Mouse (Mus musculus) adrenal gland, adult 8-10 months (tissue): ENCODE measurements around the gene Nav2. TPM values are rescaled to one million over a fixed set of nuclear protein-coding genes. Genes with fewer than 3 reads are reported as not detected.
A peak's percentile ranks its signal among the peaks of the same experiment; 100 is the strongest.

Experiments used
- DNase-seq: peaks from one replicate; pipeline ENCODE4 v3.0.0; 2022
- total RNA-seq, 4 experiments: library from RNA; stranded (reverse); gene quantifications; 2 replicates each; pipeline ENCODE4 v1.2.4; 2022

Nav2 gene
- total RNA-seq, 4 experiments from 2014 or later: 5.1 to 13.7 (median 9.1) TPM

DNA sequence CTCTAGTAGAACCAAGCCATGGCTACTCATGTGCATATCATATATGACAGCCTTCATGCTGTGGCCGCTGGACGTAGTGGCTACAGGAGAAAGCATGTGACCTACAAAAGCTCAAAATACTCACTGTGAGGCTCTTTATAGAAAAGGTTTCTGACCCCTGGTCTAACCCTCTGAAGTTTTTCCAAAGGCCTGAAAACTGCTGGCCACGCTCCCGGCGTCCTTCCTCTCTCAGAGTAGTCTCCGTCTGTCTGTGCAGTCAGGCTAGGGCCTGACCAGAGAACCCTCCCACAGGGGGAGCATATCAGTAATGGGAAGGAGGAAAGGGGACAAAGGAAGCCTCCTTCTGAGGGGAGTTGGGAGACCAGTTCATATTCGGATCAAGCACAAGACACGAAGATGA is 302.2 kb downstream of the Nav2 start:
- DNase-seq: no peak

DNA sequence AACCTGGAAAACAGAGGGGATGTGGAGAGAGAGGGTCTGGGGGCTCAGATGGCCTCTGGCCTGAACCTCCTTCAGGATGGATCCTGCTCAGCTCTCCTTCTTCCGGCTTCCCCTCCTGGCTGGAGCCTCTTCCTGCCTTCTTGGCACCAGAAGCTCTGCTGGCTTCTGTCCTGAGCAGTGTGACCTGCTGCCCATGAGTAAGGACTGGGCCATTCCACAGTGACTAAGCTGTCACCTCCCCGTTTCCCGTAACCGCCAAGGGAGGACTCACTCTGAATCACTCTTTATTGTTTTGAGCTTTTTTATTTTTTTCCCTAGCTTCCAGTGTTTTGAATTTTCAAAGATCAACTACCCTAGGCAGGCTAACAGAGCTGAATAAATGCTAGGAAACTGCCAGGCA is 304.5 kb downstream of the Nav2 start:
- DNase-seq: peak; percentile 69

DNA sequence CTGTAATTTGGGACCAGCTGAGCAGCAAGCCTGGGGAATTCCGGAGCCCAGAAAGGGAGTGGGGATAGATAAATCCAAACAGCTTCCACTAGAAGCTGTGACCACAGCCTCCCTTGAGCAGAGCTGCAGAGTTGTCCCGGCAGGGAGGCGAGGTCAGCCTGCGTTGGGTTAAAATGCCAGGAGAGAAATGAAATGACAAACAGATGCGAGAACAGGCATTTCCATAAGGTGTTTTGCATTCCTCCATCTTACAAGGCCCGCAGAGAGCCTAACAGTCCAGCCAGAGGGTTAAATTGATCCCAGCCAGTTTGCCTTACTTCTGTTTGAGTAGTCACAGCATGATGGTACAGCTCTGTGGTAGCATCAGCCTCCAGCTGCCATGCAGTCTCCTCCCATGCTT is 309.3 kb downstream of the Nav2 start:
- no peak for DNase-seq

DNA sequence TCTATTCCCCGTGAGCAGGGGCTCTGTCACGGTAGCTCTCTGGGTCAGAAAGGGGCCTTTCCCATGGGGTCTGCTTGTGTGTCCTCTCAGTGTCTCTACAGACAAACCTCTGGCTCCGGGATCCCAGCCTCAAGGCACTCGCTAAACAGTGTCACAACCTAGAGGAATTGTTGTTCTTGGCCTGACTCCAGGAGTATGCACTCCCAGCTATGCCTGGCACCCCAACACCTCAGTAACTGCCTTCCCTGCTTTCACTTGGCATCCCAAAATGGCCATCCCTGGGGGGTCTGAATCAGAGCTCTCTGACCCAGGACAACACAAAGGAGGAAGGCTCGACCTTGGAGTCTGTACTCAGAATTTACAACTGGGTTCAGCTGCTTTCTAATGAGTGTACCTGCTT is 317.2 kb downstream of the Nav2 start:
- DNase-seq: no peak

DNA sequence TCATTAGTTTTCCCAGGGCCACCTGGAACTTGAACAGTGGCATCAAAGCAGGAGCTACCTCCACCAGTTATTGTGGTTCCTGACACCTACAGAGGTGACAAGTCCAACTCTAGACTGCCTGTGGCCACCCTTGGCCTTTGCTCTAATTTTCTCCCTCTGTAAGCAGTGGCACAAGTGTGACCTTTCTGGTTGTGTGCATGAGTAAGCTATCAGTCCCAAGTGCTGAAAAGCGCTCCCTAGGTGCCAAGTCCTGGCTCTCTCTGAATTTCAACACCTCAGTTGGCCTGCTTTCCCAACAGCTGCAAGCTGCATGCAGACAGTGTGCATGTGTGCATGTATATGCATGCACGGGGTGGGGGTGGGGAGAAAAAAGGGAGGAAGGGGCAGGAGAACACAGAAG is 324.5 kb downstream of the Nav2 start:
- DNase-seq: no peak

DNA sequence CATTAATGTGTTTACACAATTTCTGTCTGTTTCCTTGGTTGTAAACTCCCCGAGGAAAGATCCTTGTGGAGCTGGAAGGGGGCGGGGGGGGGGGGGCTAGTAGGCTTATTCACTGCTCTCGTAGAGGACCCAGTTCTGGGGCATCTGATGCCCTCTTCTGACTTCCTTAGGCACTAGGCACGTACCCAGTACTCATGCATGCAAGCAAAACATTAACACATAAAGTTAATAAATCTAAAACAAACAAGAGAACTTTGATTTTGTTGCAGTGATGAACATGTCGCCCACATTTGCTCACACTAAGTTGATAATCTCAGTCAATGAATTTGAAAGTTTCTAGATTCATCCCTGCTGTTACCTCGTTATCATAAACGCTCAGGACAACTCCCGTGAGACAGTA is 325.8 kb downstream of the Nav2 start:
- DNase-seq: no peak

DNA sequence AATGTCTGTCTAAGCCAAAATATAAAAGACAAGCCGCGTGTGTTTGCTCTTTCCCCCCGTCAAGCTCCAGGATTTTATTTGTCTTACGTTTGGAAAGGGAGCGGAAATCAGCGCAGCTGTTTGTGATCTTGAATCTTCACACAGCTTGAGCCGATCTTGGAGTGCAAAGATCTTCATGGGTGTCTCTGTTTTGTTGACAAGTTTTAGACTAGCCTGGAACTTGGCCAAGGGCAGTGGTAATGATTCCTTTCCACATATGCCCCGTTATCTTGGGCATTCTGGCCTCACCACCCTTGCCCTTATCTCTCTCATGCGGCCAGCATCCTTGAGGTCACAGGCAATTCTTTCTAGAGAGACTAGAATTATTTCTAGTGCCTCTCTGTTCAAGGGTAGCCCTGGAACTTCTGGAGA is 326.8 kb downstream of the Nav2 start:
- no peak for DNase-seq

DNA sequence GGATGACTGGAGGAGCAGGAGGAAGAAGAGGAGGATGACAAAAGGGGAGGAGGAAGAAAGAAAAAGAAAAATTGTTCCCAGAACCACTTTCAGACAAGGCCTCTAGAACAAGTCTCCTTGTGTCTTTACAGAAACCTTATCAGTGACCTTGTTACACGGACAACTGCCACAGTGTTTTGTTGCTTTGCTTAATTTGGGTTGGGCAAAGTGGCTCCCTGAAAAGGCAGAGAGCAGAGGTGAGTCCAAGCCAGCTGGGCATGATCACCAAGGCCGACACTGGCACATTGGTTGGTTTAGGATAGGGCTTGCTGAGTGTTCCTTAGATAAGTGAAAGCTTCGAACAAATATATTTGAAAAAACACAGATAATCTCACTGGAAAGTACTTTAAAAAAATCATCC is 327.3 kb downstream of the Nav2 start:
- no peak for DNase-seq

DNA sequence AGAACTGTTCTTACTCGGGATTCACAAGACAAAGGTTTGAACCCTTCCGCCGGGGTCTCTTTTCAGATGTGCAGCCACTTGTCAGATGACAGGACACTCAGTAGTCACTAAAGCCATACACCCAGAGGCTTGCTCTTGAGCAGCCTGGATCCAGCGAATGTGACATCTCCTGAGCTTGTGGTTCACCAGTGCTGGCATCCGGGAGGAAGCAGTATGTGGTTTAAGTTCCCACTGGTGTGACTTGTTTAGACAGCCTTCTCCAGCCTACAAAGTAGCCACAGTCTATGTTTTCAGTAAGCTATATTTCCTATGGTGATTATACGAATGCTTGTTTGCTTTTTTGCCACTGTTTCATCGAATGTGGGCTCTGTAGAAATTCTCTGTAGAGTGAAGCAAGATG is 331.9 kb downstream of the Nav2 start:
- DNase-seq: no peak

DNA sequence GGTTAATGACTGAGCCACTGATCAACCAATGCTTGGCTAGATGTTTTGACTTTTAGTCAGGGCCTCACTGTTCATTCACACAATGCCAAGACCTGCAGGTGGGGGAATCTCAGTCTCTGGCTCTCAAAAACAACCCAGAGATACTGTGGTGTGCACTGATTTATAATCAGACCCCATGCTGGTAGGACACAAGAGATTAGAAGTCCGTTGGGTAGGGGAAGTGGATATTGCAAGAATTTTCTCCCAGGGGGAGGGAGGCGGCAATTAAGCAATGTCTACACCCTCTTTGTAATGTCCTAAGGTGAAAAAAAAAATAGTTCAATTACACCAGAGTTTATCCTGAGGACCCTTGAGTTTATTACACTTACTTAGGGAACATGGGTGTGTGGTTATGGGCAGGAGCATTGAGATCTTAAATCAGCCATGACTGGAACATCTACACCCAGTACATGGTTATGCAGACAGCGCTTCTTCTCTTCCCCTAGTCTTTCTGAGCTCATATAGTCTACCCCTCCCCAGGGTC is 332.8 kb downstream of the Nav2 start:
- no peak for DNase-seq

DNA sequence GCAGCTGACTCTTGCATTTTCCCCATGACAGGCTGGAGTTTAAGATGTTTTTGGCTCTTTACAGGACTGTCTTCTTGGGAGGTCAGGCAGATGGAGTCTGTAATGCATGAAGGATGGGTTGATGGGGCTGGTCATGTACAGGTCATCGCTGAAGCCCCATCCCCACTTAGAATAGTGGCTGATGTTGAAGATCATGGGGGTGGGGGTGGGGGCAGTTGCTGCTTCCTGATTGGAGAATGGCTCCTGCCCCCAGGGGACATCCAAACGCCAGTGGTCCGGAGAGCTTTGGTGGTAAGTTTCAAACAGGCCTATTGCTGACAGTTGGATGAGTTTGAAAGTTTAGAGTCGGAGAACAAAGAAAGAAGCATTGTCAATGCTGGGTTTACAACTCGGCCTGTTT is 333.7 kb downstream of the Nav2 start:
- no peak for DNase-seq

DNA sequence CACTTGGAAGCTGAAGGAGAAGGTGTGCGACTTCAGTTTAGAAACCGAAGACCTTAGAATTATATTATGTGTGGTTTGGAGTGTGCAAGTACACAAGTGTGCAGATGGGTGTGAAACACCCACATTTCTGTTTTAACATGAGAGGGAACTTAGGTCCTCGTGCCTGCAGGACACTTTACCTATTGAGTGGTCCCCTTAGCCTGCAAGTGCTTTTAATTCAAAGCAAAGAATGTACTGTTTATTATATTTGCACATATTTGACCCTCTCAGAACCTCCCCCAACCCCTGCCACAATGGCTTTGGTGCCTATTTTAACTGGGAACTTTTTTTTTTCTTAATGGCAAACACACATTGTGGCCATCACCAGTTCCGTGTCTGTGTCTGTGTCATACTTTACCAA is 334.6 kb downstream of the Nav2 start:
- DNase-seq: no peak

DNA sequence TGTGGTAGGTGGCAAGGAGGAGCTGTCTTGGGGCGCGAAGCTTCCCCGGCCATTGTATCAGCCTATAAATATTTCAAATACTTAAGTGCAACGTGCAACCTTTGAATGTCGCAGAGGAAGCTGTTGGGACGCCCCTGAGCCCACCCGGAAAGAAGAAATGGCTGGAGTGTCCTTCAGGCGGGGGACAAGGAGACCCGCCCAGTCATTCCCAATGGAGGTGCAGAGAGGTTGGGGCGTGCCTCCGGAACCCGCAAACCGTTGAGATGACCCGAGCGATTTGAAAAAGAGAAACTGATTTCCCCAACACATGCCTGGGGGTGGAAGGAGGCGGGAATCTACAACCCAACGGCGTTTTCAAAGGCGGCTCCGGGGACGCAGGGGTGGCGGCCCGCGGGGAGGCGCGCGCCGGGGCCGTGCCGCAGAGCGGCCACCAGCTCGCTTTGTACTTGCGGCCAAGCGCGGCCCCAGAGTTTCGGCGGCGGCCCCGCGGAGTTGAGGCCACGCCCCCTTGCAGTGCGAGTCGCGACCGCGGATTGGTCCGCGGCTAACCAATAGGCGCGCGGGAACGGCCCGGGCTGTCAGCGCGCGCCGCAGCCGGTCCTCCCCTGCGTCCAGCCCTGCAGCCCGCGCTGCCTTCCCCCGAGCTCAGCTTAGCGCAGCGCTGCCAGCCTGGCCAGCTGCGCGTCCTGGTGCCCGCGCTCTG is 337.2 kb downstream of the Nav2 start:
- DNase-seq: peak; percentile 86

DNA sequence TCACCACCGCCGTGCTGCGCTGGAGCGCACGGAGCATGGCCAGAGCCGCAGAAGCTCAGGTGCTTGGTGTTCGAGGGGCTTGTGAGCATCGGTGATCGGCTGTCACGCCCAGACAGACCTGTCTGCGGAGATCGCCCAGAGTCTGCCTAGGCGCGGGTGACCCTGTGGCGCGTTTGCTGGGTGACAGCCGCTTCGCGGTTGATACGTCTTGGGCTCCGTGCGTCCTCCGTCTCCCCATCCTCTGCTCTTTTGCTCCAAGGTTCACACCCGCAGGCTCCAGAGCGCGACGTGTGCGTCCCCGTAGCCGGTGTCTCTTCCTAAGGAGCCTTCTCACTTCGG is 337.7 kb downstream of the Nav2 start:
- no peak for DNase-seq

DNA sequence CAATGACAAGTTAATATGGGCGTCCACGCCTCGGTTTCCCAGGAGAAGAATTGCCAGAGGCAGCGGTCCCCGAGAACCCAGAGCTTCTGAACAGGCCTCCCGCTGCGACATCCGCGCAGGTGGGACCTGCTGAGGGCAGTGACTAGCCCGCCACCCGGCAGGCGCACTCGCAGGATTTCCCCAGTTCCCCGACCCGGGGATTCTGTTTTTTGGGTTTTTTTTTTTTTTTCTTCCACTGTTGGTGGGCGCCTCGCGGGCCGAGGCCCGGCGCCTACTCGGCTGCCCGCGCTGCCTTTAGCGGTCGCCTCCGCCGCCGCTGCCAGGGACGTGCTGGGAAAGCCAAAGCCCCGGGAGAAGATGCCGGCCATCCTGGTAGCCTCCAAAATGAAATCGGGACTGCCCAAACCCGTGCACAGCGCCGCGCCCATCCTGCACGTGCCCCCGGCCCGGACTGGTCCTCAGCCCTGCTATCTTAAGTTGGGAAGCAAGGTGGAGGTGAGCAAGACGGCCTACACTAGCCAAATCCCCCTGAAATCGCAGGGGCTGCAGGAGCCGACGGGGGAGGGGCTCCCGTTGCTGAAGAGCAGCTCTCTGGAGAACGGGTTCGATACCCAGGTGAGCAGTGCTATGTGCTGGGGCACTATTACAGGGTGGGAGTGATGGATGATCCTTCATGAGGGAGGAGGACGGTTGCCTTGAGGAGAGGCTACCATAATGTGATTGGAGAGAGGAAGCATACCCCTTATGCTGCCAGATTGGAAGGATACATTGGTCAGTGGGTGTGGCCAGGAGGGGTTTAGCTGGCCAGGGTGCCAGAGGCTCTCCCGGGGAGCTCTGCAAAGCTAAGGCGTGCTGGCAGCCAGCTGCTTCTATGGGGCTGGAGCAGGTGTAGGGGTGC is 338.3 kb downstream of the Nav2 start:
- no peak for DNase-seq

DNA sequence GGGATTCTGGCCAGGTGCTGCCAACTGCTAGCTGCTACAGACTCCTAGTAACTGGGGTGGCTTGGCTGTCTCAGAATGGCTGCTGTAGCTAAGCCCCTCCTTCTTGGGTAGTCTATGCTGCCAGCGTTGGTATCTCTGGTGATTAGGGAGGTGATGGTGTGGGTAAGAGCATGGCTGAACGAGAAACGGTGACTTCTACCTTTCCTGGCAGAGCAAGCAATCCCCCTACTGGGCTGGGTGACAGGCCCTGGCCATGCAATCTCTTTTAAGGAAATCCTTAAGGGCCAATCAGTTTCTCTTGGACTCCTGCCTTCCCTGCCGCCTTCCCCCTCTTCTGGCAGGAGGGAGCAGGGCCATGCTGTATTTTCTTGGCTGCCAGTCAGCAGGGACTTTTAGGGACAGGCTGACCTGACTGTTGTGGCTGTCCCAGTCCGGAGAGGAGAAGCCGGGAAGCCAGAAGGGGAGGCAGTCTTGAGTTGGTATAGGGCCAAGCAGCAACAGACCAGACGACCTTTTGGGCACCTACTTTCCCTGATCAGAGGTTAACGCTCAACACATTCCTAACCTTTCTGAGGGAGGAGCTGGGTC is 339.3 kb downstream of the Nav2 start:
- DNase-seq: peak; percentile 48

DNA sequence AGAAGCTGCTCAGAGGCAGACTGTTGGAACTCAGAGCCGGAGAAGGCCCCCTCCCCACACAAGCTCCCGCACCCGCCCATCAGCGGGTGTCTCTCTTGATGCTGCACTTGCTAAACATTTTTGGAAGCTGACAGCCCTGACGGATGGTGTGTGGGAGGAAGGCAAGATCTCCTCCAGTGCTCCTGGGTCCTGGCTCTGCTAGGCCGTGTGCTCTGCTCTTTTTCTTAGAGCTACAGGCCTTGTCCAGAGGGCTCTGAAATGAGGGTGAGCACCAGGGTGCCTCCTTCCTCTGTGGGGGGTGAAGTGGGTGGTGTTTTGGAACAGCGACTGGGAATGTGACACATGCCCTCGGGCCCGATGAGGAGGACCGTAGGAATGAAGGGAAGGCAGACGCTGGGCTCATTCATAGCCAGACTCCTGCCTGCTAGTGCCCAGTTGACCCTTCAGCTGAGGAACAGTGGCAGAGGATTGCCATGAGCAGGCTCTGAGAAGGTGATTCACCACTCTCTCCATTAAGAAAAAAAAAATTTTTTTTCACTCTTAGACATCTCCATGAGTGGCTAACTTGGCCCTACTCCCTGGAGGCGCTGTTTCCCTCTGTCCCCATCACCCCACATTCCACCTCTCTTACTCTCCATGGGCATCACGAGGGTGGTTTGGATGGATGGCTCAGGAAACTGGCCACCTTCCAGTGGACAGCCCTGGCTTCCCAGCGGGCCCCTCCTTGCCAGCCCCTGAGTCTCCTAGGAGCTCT is 340.0 kb downstream of the Nav2 start:
- no peak for DNase-seq

DNA sequence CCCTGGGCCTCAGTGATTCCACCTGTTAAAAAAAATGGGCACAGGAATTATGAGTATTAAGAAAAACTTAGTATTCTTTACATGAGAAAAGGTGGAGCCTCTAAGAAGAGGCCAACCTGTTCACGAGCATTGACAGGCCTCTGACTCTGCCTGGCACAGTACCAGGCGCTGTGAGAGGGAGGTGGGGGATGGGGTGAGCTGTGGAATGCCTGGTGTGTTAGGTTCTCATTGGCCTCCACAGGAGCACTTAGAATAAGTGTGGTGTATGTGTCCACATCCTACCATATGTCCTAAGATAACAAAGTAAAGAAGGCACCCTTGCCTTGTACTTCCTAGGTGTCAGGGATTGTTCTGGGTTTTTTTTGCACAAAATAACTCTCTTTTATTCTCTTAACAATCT is 340.9 kb downstream of the Nav2 start:
- no peak for DNase-seq

DNA sequence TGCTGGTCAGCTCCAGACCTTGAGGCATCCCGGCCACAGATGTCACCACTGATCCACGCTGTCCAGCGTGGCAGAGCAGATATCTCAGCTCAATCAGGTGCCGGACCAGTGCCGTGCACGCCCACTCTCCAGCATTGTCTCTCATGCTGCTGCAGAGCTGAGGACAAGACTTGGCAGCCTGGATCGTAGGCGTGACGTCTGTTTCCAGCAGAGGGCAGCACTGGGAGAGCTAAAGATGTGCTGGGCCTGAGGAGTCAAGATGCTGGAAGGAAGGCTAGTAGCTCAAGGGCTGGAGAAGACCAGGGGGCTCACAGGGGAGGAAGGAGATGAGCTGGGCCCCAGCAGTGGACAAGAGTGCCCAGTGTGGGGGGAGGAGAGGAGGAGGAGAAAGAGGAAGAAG is 341.5 kb downstream of the Nav2 start:
- DNase-seq: peak; percentile 46

DNA sequence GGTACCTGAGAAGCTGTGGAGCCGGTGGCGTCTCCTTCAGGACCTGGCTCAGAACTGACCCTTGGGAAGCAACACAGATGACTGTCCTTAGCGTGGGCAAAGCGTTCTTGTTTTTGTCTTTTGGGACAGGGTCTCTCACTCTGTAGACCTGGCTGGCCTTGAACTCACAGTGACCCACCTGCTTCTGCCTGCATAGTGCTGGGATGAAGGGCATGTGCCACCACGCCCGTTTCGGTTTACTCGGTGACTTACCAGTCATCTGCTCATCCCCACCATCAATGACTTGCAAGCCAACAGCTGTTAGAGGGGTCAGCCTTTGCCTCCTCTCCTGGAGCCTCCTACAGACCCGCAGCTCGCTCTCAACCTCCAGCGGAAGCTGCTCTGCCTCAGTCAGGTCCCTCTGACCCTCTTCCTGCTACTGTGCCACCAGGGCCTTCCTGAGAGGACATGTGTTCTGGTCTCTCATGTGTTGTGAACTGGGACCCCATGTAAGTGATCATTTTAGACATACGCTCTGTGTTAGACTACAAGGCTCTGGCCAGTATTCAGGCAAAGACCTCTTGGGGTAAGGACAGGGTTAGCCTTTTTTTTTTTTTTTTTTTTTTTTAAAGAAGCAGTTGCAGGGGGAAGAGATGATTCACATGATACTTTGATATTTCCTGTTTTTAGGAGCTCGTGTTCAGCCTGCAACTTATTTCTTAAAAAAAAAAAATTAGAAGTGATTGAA is 342.2 kb downstream of the Nav2 start:
- no peak for DNase-seq

DNA sequence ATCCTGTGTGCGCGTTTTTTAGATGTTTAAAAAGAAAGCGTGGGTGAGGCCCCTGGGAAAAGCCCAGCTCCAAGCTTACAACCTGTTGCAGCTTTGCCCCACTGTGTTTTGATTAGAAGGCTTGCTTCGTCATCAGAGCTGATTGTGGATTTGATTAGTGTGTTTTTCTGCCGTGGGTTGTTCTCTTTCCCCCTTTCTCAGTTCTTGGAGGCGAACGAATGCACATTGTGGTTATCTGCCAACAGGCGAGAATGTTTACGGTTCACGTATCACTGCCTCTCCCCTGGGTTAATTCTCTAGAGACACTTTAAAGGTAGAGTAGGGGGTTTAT is 342.8 kb downstream of the Nav2 start:
- no peak for DNase-seq

DNA sequence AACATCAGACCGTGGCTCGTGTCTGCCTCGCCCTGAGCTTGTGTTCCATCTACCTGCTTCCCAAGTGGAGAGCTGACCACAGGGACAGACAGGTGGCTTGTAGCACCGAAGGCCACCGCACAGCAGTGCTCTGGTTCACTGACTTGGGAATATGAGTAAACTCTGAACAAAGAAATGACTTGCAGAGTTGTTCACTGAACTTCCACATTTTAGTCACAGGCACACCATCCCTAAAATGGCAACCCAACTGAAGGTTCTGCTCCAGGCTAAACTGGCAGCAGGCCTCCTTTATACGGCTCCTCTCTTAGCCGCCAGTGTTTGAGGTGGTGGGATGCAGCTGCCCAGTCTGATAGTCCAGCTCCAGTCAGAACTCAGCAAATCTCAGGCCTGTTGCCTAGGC is 343.9 kb downstream of the Nav2 start:
- DNase-seq: no peak
